Mouse (Mus musculus) embryonic facial prominence, embryonic 14.5 days (tissue): ENCODE data around the gene Rfpl4. TPM values are rescaled to one million over a fixed set of nuclear protein-coding genes. Genes with fewer than 3 reads are reported as not detected.

ENCODE experiments used
- ATAC-seq: fragments of 200-750 bp; cut with Nextera tagmentation; 2 replicates; pipeline ENCODE4 v1.8.0; 2017; ENCODE audit warnings: low read depth, moderate number of reproducible peaks, moderate TSS enrichment
- DNase-seq: peaks from one replicate; pipeline ENCODE4 v3.0.0-alpha.2; 2015; ENCODE audit warnings: low spot score
- H3K27ac ChIP-seq: fragments of 300-500 bp; sonication (generic); replicated peaks from 2 replicates; pipeline ENCODE4 v1.5.1; 2014; ENCODE audit warnings: low read depth, mild to moderate bottlenecking, low read length, moderate library complexity
- H3K27me3 ChIP-seq: fragments of 300-500 bp; sonication (generic); replicated peaks from 2 replicates; pipeline ENCODE4 v1.6.1; 2014; ENCODE audit warnings: low read length; ENCODE audit not compliant: control insufficient read depth, insufficient read depth
- H3K36me3 ChIP-seq: fragments of 300-500 bp; sonication (generic); 2 replicates; pipeline ENCODE4 v1.6.1; 2014; ENCODE audit warnings: low read length, mixed read lengths; ENCODE audit not compliant: control insufficient read depth, insufficient read depth
- H3K4me1 ChIP-seq: fragments of 300-500 bp; sonication (generic); 2 replicates; pipeline ENCODE4 v1.6.1; 2014; ENCODE audit warnings: antibody characterized with exemption, low read length; ENCODE audit not compliant: control insufficient read depth, insufficient read depth
- H3K4me2 ChIP-seq: fragments of 300-500 bp; sonication (generic); 2 replicates; pipeline ENCODE4 v1.6.1; 2014; ENCODE audit warnings: low read depth, mild to moderate bottlenecking, low read length, moderate library complexity, mixed read lengths
- H3K4me3 ChIP-seq: fragments of 300-500 bp; sonication (generic); 2 replicates; pipeline ENCODE4 v1.5.1; 2014; ENCODE audit warnings: low read depth, mild to moderate bottlenecking, low read length
- H3K9ac ChIP-seq: fragments of 300-500 bp; sonication (generic); 2 replicates; pipeline ENCODE4 v1.6.1; 2014; ENCODE audit warnings: low read depth, mild to moderate bottlenecking, low read length, moderate library complexity, mixed read lengths
- H3K9me3 ChIP-seq: fragments of 300-500 bp; sonication (generic); 2 replicates; pipeline ENCODE4 v1.6.1; 2016; ENCODE audit warnings: low read length; ENCODE audit not compliant: control insufficient read depth
- WGBS: fragments of 180-500 bp; shearing (Covaris S2); extraction: QIAGEN DNeasy Blood & Tissue Kit; methylation state at CpG from one replicate; pipeline ENCODE4 v1.1.7; 2014; 5-methylcytosine and 5-hydroxymethylcytosine counted together
- polyA plus RNA-seq: library from polyadenylated mRNA; unstranded; fragments of >200 nt; fragmentation: Nextera tagmentation; extraction: Ambion mirVana; gene quantifications from 2 replicates; pipeline ENCODE4 v1.2.1, GENCODE M21; 2014

The Rfpl4 gene
- polyA plus RNA-seq, 1 experiment from 2014 or later: not detected

DNA sequence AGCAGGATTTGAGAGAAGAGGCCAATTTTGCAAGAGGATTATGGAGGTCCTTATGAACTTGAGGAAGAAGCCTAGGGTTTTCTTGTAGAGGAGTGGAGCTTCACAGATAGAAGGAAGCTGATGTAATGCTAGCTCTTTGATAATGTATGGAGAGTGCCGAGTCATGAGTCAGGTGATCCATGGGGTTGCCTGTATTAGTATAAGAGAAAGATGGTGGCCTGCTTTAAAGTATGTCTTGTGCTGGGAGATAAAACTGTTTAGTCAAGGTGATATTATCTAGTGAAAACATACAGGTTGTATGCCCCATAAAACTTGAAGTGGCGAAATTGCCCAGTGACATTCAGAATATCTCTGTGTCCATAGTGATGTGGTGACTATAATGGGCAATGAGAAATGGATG is 39.8 kb downstream of the Rfpl4 start:
- H3K9me3 ChIP-seq: no peaks in the 10 kb centered on the region
- H3K27me3 ChIP-seq: no peaks in the 10 kb centered on the region
- H3K4me1 ChIP-seq: peaks cover 9% of the 10 kb centered on the region; the same call in 1 of the 2 replicates
- ATAC-seq (no peak), DNase-seq (no peak)
- H3K4me2 ChIP-seq: no peak overlapping the region
- H3K27ac ChIP-seq: no peak overlapping the region
- peaks cover 73% of the 10 kb centered on the region for H3K36me3 ChIP-seq
- H3K9ac ChIP-seq: no peak overlapping the region
- 85% methylated on average over 2 of the region's 2 CpGs for WGBS
- H3K4me3 ChIP-seq: no peak overlapping the region

DNA sequence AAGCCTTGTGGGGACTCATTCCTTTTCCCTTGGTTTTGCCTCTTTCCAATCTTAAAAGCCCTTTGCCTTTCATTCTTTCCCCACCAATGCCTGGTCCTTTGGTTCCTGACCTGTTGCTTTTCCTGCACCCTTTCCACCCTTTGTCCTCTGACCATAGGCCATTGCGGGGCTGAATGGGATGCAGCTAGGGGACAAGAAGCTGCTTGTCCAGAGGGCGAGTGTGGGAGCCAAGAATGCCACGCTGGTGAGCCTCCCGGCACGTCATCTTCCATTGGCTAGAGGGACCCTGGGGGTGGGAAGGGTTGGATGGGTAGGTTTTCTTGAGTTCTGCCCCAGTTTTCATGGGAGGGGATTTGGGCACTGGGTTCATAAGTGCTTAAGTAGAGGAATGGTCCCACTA is 41.8 kb downstream of the Rfpl4 start:
- Histone ChIP-seq H3K4me1 (no peaks in the 10 kb centered on the region), H3K9me3 (no peaks in the 10 kb centered on the region), H3K4me3 (no peak overlapping the region), H3K9ac (no peak overlapping the region), H3K27ac (no peak overlapping the region), H3K27me3 (no peaks in the 10 kb centered on the region), H3K36me3 (peaks cover 89% of the 10 kb centered on the region), H3K4me2 (no peak overlapping the region)
- WGBS: 91% methylated on average over 5 of the region's 5 CpGs
- ATAC-seq (no peak), DNase-seq (no peak)

DNA sequence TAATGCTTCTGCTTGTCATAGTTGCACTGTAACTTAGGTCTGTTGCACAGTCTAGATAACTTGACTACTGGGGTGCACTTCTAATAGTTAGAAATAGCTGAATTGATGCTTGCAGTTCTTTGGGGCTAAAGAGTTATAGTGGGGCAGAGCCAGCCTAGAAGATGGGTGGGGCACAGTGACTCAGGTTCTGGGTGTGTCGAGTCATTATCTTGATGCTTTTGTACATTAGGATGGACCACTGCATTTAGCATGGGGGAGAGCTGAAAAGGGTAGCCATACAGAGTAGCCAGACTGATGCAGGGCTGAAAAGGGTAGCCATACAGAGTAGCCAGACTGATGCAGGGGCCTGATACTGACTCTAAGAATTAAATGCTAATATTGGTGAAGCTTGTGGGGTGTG is 43.2 kb downstream of the Rfpl4 start:
- Histone ChIP-seq H3K9ac (no peak overlapping the region), H3K4me1 (no peaks in the 10 kb centered on the region), H3K9me3 (no peaks in the 10 kb centered on the region), H3K27ac (no peak overlapping the region), H3K36me3 (peaks cover 95% of the 10 kb centered on the region), H3K27me3 (no peaks in the 10 kb centered on the region), H3K4me3 (no peak overlapping the region), H3K4me2 (no peak overlapping the region)
- DNase-seq (no peak), ATAC-seq (no peak)
- WGBS: 83% methylated on average over 1 of the region's 1 CpGs

DNA sequence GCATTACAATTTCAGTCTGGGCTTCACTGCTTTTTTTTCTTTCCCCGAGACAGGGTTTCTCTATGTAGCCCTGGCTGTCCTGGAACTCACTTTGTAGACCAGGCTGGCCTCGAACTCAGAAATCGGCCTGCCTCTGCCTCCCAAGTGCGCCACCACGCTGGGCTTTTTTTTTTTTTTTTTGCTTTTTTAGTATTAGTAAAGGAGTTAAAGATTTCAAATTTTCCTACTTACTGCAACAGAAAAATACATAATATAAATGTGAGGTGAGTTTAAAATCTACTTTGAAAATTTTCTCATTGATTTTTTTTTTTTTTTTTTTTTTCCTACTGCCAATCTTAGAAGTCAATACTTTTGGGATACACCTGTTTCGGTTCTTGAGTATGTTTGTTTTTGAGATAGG is 51.9 kb downstream of the Rfpl4 start:
- DNase-seq (no peak), ATAC-seq (no peak)
- H3K4me1 ChIP-seq: peaks cover 14% of the 10 kb centered on the region
- H3K4me3 ChIP-seq: no peak overlapping the region
- no peaks in the 10 kb centered on the region for H3K9me3 ChIP-seq
- H3K27me3 ChIP-seq: no peaks in the 10 kb centered on the region
- WGBS: 95% methylated on average over 6 of the region's 6 CpGs
- peaks cover 36% of the 10 kb centered on the region for H3K36me3 ChIP-seq
- no peak overlapping the region for H3K27ac ChIP-seq
- no peak overlapping the region for H3K9ac ChIP-seq
- no peak overlapping the region for H3K4me2 ChIP-seq

DNA sequence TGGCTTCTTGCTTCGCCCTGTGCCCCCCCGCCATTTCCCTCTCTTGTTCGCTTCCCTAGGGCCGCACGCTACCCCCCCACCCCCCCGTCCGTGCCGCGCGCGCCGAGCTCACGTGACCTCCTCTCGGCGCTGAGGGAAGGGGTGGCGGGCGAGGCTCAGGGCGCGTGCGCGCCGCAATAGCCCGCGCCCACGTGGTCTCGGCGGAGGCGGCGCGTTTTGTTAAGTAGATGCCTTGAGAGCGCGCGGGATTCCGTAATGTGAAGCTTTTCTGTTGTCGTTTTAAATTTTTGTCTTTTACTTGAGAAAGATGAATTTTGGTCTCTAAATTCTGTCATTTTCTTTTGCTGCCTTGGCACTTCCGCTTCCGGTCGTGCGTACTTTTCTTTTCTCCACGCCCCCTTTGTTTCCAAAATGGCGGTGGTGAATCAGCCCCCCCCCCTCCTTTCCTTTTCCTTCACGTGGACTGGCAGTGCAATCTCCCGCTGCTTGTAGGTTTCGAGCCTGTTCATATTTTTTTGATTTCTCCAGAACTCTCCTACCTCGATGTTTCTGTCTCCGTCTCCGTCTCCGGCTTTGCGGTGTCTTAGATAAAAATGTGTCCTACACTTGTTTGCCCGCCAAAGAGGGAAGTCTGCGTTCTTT is 54.3 kb downstream of the Rfpl4 start:
- H3K36me3 ChIP-seq: peaks cover 12% of the 10 kb centered on the region; the same call in 1 of the 2 replicates
- peak overlapping the region; percentile 96 for H3K9ac ChIP-seq
- H3K27ac ChIP-seq: peak overlapping the region; percentile 100
- no peaks in the 10 kb centered on the region for H3K27me3 ChIP-seq
- H3K4me2 ChIP-seq: peak overlapping the region; percentile 58
- peaks cover 17% of the 10 kb centered on the region for H3K4me1 ChIP-seq
- H3K9me3 ChIP-seq: no peaks in the 10 kb centered on the region
- H3K4me3 ChIP-seq: peak overlapping the region; percentile 64
- peak; percentile 34 for ATAC-seq
- under 1% methylated on average over 39 of the region's 51 CpGs for WGBS
- DNase-seq: peak; percentile 92

DNA sequence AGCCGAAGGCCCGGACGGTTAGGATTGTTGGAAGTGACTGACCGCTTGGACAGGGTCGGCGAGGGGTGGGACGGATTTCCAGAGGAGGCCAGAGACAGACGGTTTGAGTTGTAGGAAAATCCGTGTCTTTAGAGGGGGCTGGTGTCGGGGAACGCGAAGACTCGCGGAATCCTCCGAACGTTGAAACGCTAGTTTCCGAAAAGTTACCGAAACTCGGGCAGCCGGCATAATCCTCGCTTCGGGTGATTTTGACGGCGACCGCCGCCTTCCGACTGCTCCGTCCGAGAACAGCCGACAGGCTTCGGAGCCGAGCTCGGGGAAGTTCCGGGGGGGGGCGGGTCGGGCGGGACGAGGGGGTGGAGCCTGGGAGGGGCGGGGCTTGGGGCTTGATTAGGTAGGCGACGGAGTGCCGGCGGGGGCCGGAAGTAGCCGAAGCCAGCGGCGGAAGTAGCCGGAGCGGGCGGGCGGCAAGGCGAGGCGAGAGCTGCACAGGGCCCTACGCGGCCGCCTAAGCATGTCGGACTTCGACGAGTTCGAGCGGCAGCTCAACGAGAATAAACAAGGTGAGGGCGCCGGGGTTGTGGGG is 54.9 kb downstream of the Rfpl4 start, which contains the start of gene U2af2:
U2af2 (plus strand) TSS at position 370 of the 586 bp plus-strand sequence.
- no peaks in the 10 kb centered on the region for H3K9me3 ChIP-seq
- peaks cover 17% of the 10 kb centered on the region for H3K4me1 ChIP-seq
- H3K36me3 ChIP-seq: peaks cover 8% of the 10 kb centered on the region; the same call in 1 of the 2 replicates
- peak within 1 kb of the TSS; percentile 58 for H3K4me2 ChIP-seq
- DNase-seq (peak; percentile 95), ATAC-seq (peak; percentile 77)
- peak within 1 kb of the TSS; percentile 64 for H3K4me3 ChIP-seq
- peak within 1 kb of the TSS; percentile 96 for H3K9ac ChIP-seq
- no peaks in the 10 kb centered on the region for H3K27me3 ChIP-seq
- WGBS: 0% methylated on average over 40 of the region's 65 CpGs
- H3K27ac ChIP-seq: peak within 1 kb of the TSS; percentile 100

DNA sequence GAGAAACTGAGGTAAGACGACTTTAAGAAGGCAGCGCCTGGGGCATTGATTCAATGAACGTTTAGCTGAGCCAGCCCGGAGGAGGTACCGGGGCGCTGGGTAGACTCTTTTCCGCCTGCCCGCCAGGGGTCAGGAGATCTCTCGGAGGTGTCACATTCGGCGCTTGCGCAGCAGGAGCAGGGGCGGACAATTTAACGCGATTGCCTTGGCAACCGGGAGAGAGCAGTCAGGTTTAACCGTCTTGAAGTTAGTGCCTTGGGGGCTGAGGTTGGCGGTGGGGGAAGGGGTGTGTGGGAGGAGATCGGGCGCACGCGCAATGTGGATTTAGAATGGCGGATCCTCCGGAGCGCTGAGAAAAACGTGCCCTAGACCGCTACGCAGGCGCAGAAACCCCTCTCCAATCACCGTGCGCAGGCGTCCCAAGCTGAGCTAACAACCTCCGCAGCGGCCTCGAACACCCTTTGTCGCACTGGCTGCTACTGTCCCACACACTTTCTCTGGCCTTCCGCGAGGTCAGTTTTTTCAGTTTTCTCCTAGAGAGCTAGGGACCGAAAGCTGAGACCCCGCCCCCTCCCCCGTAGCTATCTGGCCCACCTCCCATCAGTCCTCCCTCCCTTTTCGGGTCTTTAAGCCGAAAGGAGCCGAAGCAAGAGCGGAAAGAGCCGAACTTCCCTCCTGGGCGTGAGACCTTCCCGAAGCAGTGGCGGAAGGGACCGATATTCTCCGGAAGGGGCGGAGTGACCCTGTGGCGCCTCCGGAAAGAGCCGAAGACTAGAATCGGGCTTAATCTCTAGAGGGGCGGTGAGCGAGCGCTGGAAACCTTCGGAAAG is 55.6 kb downstream of the Rfpl4 start:
- under 1% methylated on average over 55 of the region's 60 CpGs for WGBS
- peak overlapping the region; percentile 100 for H3K27ac ChIP-seq
- H3K9ac ChIP-seq: peak overlapping the region; percentile 96

DNA sequence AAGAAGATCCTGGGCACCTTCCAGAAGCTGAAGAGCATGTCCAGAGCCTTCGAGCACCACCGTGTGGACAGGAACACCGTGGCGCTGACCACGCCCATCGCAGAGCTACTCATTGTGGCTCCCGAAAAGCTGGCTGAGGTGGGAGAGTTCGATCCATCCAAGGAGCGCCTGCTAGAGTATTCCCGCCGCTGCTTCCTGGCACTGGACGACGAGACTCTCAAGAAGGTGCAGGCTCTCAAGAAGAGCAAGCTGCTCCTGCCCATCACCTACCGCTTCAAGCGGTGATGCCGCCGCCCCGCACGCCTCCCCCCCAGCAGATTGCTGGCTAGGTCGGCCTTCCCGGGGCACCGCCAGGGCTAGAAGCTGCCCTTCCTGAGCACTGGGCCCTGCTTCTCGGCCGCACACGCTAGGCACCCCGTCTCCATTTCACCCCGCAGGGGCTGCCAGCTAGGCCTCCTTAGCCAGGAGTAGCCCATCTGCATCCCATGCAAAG is 56.5 kb downstream of the Rfpl4 start:
- ATAC-seq (no peak; the same call in 1 of the 2 replicates), DNase-seq (peak; percentile 94)
- Histone ChIP-seq H3K27me3 (peaks cover 8% of the 10 kb centered on the region), H3K36me3 (no peaks in the 10 kb centered on the region), H3K4me3 (peak overlapping the region; percentile 64), H3K27ac (peak overlapping the region; percentile 100), H3K4me1 (peaks cover 21% of the 10 kb centered on the region), H3K9me3 (no peaks in the 10 kb centered on the region), H3K9ac (peak overlapping the region; percentile 96), H3K4me2 (peak overlapping the region; percentile 58)
- 4% methylated on average over 27 of the region's 27 CpGs for WGBS

More for the DNA sequence above, 55.6 kb downstream of the Rfpl4 start:
- H3K9me3 ChIP-seq: no peaks in the 10 kb centered on the region
- peaks cover 2% of the 10 kb centered on the region; the same call in 1 of the 2 replicates for H3K36me3 ChIP-seq
- peaks cover 17% of the 10 kb centered on the region for H3K4me1 ChIP-seq
- ATAC-seq (peak; percentile 92), DNase-seq (peak; percentile 99)
- H3K27me3 ChIP-seq: no peaks in the 10 kb centered on the region
- peak overlapping the region; percentile 64 for H3K4me3 ChIP-seq
- peak overlapping the region; percentile 58 for H3K4me2 ChIP-seq
